Mouse (Mus musculus) spleen, adult 2 months (tissue): ENCODE measurements at regions not wholly inside any gene's neighbourhood (a gene's known extent, or its start where the extent isn't known, plus 50 kb on each side); places are given as distances from the start of the nearest gene placed in this dataset.

Experiments
- CTCF ChIP-seq: fragments of 200-500 bp; IDR thresholded peaks from 2 replicates; pipeline ENCODE4 v1.5.1; 2011; ENCODE audit warnings: mild to moderate bottlenecking, inconsistent platforms; ENCODE audit not compliant: insufficient read depth, insufficient read length, insufficient replicate concordance; ENCODE audit errors: extremely low read depth
- POLR2A ChIP-seq: fragments of 200-500 bp; IDR thresholded peaks from 2 replicates; pipeline ENCODE4 v1.6.1; 2011; ENCODE audit warnings: low read depth, low read length, inconsistent platforms

GRCm38 (mm10) chr2:19059246-19059645 is 61.1 kb downstream of the 4930426L09Rik start:
- TF ChIP-seq CTCF (peak; percentile 5; the same call in 1 of the 2 replicates), POLR2A (no peak)
